Mouse (Mus musculus) G1E (cell line): Measurements from ENCODE around the gene Olfr424. TPM values are rescaled to one million over a fixed set of nuclear protein-coding genes. Genes with fewer than 3 reads are reported as not detected.

Source experiments
- ATAC-seq: 2 replicates; pipeline ENCODE4 v1.8.0; 2016; ENCODE audit warnings: mild to moderate bottlenecking; ENCODE audit not compliant: insufficient number of reproducible peaks, poor library complexity, low FRiP score, severe bottlenecking; ENCODE audit errors: extremely low read depth
- DNase-seq: peaks from one replicate; pipeline ENCODE4 v3.0.0; 2012; ENCODE audit warnings: low spot score
- H3K27me3 ChIP-seq: 2 replicates; pipeline ENCODE4 v1.6.1; 2012; ENCODE audit warnings: mild to moderate bottlenecking, low read length, inconsistent platforms; ENCODE audit not compliant: insufficient read depth
- H3K36me3 ChIP-seq: replicated peaks from 2 replicates; pipeline ENCODE3; 2012; ENCODE audit warnings: mild to moderate bottlenecking, inconsistent platforms
- H3K4me1 ChIP-seq: 2 replicates; pipeline ENCODE4 v1.6.1; 2012; ENCODE audit warnings: low read depth, low read length, inconsistent platforms, mixed read lengths; ENCODE audit not compliant: insufficient read depth
- H3K4me3 ChIP-seq: 2 replicates; pipeline ENCODE4 v1.5.1; 2012; ENCODE audit warnings: low read depth, mild to moderate bottlenecking, inconsistent platforms, low read length, moderate library complexity, mixed read lengths
- H3K9me3 ChIP-seq: replicated peaks from 2 replicates; pipeline ENCODE4 v1.6.1; 2012; ENCODE audit warnings: inconsistent platforms
- CTCF ChIP-seq: IDR thresholded peaks from 2 replicates; pipeline ENCODE4 v1.5.1; 2012; ENCODE audit warnings: low read depth, low read length, inconsistent platforms, mixed read lengths
- GATA1 ChIP-seq: IDR thresholded peaks from 2 replicates; pipeline ENCODE4 v1.6.1; 2012; ENCODE audit warnings: borderline replicate concordance, low read length, inconsistent platforms, mixed read lengths
- GATA2 ChIP-seq: IDR thresholded peaks from 2 replicates; pipeline ENCODE4 v1.6.1; 2012; ENCODE audit warnings: low read depth, low read length, inconsistent platforms, borderline replicate concordance
- POLR2AphosphoS5 ChIP-seq: IDR thresholded peaks from 2 replicates; pipeline ENCODE4 v1.6.1; 2012; ENCODE audit warnings: low read depth, low read length, inconsistent platforms; ENCODE audit not compliant: insufficient replicate concordance
- TAL1 ChIP-seq: conservative IDR thresholded peaks from 2 replicates; pipeline ENCODE4 v1.6.1; 2012; ENCODE audit warnings: low read depth, low read length, inconsistent platforms, mixed read lengths
- polyA plus RNA-seq: library from polyadenylated mRNA; stranded (reverse); fragments of >175 nt; gene quantifications from 2 replicates; pipeline ENCODE4 v1.2.3, GENCODE M21; 2012
- total RNA-seq, 2 experiments: library from RNA; stranded (forward) in 1 of 2; stranded (reverse) in 1 of 2; fragments of 200-1000 nt in 1 of 2; fragments of >200 nt in 1 of 2; fragmentation: Nextera tagmentation in 1 of 2; gene quantifications; 2 replicates each; pipeline ENCODE4 v1.2.3; 2014 to 2017

The Olfr424 gene
- total RNA-seq (2014; fragmentation: Nextera tagmentation) (not detected in 2 replicates), total RNA-seq (2017) (0.12 TPM in 1 of 2 replicates, not detected in the other), polyA plus RNA-seq (not detected in 2 replicates)

DNA sequence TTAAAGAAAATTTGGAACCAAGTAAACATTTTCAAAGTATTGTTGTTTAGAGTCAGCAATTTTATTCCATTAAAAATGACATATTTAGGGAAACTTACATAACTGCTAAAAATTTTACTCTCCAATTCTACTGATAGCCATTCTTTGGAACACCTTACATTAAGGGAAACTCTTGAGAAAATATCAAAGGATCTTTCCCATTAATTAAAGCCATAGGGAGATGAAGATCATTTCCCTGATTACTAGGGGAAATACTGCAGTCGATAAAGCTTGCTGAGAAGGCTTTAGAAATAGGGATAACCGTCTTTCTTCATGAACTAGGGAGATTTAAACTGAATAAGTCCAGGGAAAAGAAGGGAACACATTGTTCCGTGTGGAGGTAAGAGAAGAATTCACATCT, at the start of gene Olfr424:
Gene Olfr424, plus strand, starts transcription at position 301 of the 400 bp plus-strand sequence.
- H3K4me3 ChIP-seq, result no peak within 1 kb of the TSS
- no peaks in the 10 kb centered on the region for H3K27me3 ChIP-seq
- TF ChIP-seq POLR2AphosphoS5 (no peak), GATA1 (no peak), CTCF (no peak), TAL1 (no peak), GATA2 (no peak)
- no peaks in the 10 kb centered on the region for H3K36me3 ChIP-seq
- H3K4me1 ChIP-seq, result no peaks in the 10 kb centered on the region
- H3K9me3 ChIP-seq, result no peaks in the 10 kb centered on the region
- ATAC-seq (no peak), DNase-seq (no peak)

DNA sequence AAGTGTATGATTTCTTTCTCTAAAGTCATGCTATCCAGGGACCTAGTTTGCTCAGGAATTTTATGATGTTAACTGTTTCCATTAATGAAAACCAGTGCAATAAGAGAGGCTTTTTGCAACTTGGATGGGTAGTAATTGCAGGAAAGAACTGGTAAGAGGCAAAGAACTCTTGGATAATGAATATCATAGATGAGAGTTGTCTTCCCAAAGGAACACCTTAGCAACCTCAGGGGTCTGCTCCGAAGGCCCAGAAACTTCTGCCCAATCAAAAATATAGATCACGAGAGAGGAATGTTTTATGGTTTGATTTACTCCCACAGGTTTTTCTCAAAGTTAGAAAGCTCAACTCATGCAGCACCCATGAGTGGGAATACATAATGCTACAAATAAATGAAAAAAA, 47.3 kb upstream of the Olfr424 start, which contains the start of gene Olfr429:
Gene Olfr429, plus strand, starts transcription at position 301 of the 400 bp plus-strand sequence.
- DNase-seq (no peak), ATAC-seq (no peak)
- no peaks in the 10 kb centered on the region for H3K27me3 ChIP-seq
- H3K4me3 ChIP-seq, result no peak within 1 kb of the TSS
- H3K36me3 ChIP-seq, result no peaks in the 10 kb centered on the region
- TF ChIP-seq GATA2 (no peak), TAL1 (no peak), POLR2AphosphoS5 (no peak), GATA1 (no peak), CTCF (no peak)
- no peaks in the 10 kb centered on the region for H3K4me1 ChIP-seq
- H3K9me3 ChIP-seq, result 0 out of 2 replicates have a peak, but pooled peaks cover 3% of the 10 kb centered on the region

- ATAC-seq (no peak), DNase-seq (no peak)
- Histone ChIP-seq H3K4me3 (no peak within 1 kb of the TSS), H3K4me1 (no peaks in the 10 kb centered on the region), H3K36me3 (no peaks in the 10 kb centered on the region), H3K9me3 (0 out of 2 replicates have a peak, but pooled peaks cover under 1% of the 10 kb centered on the region), H3K27me3 (no peaks in the 10 kb centered on the region)
- TF ChIP-seq GATA1 (no peak), GATA2 (no peak)
Measured at GRCm38 (mm10) chr1:174096591-174096990, 34.7 kb upstream of the Olfr424 start, which contains the start of gene Olfr427. Olfr427 (plus strand) TSS chr1:174096891.

DNA sequence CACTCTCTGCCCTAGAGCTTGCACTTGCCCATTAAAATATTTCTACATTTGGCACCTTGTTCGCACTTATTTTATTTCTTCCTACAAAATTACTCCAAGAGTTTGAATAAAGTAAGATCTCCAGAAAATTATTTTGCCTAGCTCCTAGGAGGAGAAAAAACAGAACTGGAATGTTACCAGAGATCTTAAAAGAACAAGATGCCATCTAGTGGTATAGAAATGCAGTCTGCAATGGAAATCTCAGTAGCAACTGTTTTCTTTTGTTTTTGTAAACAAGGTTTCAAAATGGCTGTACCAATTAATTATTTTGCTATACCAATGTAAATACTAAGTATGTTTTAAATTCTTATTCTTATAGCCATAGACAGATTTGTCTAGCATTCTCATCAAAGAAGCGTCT, 27.6 kb upstream of the Olfr424 start:
- H3K9me3 ChIP-seq, result no peaks in the 10 kb centered on the region
- ATAC-seq (no peak), DNase-seq (no peak)
- H3K27me3 ChIP-seq, result no peaks in the 10 kb centered on the region
- H3K4me3 ChIP-seq, result no peak overlapping the region
- H3K4me1 ChIP-seq, result no peaks in the 10 kb centered on the region
- no peaks in the 10 kb centered on the region for H3K36me3 ChIP-seq
- no peak for TF ChIP-seq POLR2AphosphoS5
- no peak for TF ChIP-seq GATA1
- TF ChIP-seq CTCF, result no peak
- TF ChIP-seq TAL1, result no peak
- TF ChIP-seq GATA2, result no peak

DNA sequence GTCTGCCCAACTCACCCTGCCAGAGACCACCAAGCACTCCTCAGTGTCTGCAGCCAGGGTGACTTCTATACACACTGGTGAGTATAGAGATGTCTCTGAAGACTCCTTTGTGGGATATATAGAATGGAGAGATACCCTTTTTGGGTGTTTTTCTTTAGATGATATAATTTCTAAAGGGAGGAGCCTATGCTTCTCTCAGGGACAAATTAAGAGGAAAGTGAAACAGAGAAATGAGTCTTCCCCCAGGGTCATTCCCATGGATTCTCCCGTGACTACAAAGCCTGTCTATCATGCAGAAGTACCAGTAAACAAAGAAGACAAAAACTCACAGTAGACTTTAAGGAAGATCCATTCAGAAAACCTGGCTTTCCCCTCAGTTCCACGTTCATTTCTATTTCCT, 10.3 kb upstream of the Olfr424 start, which contains the start of gene Olfr231:
Gene Olfr231, minus strand, starts transcription at position 101 of the 400 bp plus-strand sequence.
- no peak for TF ChIP-seq TAL1
- TF ChIP-seq GATA2, result no peak
- TF ChIP-seq GATA1, result no peak
- TF ChIP-seq CTCF, result no peak
- no peak for TF ChIP-seq POLR2AphosphoS5
- H3K4me3 ChIP-seq, result no peak within 1 kb of the TSS
- no peaks in the 10 kb centered on the region for H3K4me1 ChIP-seq
- no peaks in the 10 kb centered on the region for H3K27me3 ChIP-seq
- no peak for ATAC-seq
- DNase-seq, result no peak
- no peaks in the 10 kb centered on the region for H3K9me3 ChIP-seq
- no peaks in the 10 kb centered on the region for H3K36me3 ChIP-seq

DNA sequence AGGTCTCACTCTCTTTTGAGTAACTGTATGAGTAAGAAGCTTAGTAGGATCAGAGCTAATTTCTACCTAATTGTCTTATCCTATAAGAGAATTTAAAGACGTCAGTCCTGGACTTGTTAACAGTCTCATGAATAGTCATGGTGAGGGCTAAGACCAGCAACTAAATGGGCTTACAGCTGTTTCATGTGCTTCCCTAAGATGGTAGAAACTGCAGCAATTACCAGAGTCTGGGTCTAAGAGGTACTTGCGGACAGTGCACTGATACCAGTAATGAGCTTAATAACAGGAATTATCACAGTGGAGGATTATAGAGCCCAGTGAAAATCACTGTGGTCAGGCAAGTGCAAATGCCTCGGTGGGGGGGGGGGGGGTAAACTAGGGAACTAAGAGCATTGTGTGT, 682 bp downstream of the Olfr424 start:
- H3K27me3 ChIP-seq, result no peaks in the 10 kb centered on the region
- DNase-seq (no peak), ATAC-seq (no peak)
- no peak overlapping the region for H3K4me3 ChIP-seq
- no peak for TF ChIP-seq CTCF
- TF ChIP-seq POLR2AphosphoS5, result no peak
- no peak for TF ChIP-seq GATA2
- TF ChIP-seq TAL1, result no peak
- TF ChIP-seq GATA1, result no peak
- no peaks in the 10 kb centered on the region for H3K36me3 ChIP-seq
- H3K9me3 ChIP-seq, result no peaks in the 10 kb centered on the region
- H3K4me1 ChIP-seq, result no peaks in the 10 kb centered on the region

GRCm38 (mm10) chr1:174141384-174141783, 10.1 kb downstream of the Olfr424 start:
- H3K36me3 ChIP-seq, result no peaks in the 10 kb centered on the region
- H3K4me3 ChIP-seq, result no peak overlapping the region
- no peaks in the 10 kb centered on the region for H3K27me3 ChIP-seq
- ATAC-seq (no peak), DNase-seq (no peak)
- H3K9me3 ChIP-seq, result no peaks in the 10 kb centered on the region
- no peak for TF ChIP-seq TAL1
- TF ChIP-seq CTCF, result no peak
- no peak for TF ChIP-seq POLR2AphosphoS5
- TF ChIP-seq GATA1, result no peak
- no peak for TF ChIP-seq GATA2
- no peaks in the 10 kb centered on the region for H3K4me1 ChIP-seq
